Mouse (Mus musculus) MEL (cell line): ENCODE data around the gene Gabbr2. TPM values are rescaled to one million over a fixed set of nuclear protein-coding genes. Genes with fewer than 3 reads are reported as not detected.

Experiments
- DNase-seq: peaks from one replicate; pipeline ENCODE4 v3.0.0; 2011; ENCODE audit warnings: low read depth, low spot score
- H3K27ac ChIP-seq: 2 replicates; pipeline ENCODE4 v1.5.1; 2012; ENCODE audit warnings: low read depth, mild to moderate bottlenecking, control low read depth, low read length, moderate library complexity; ENCODE audit not compliant: control insufficient read depth
- H3K27me3 ChIP-seq, 2 experiments: fragments of 150-350 bp in 1 of 2; sonication (generic) in 1 of 2; 2 replicates each; pipeline ENCODE4 v1.6.1; 2012; ENCODE audit warnings: low read length in 2 of 2, mild to moderate bottlenecking in 2 of 2, improper control_type of control experiment in 1 of 2, moderate library complexity in 1 of 2; ENCODE audit not compliant: insufficient read depth in 2 of 2, control insufficient read depth in 1 of 2
- H3K36me3 ChIP-seq, 2 experiments: 2 replicates each; pipeline ENCODE4 v1.6.1; 2012 to 2014; ENCODE audit warnings: low read length in 2 of 2, improper control_type of control experiment in 1 of 2, inconsistent platforms in 1 of 2, mild to moderate bottlenecking in 1 of 2; ENCODE audit not compliant: insufficient read depth in 2 of 2, control insufficient read depth in 1 of 2
- H3K4me1 ChIP-seq, 2 experiments: fragments of 150-350 bp in 1 of 2; sonication (generic) in 1 of 2; 2 replicates each; pipeline ENCODE4 v1.6.1; 2012; ENCODE audit warnings: low read length in 2 of 2, improper control_type of control experiment in 1 of 2, mild to moderate bottlenecking in 1 of 2; ENCODE audit not compliant: insufficient read depth in 2 of 2, control insufficient read depth in 1 of 2
- H3K4me3 ChIP-seq, 2 experiments: fragments of 150-350 bp in 1 of 2; sonication (generic) in 1 of 2; 2 replicates each; pipeline ENCODE4 v1.5.1; 2012; ENCODE audit warnings: low read depth in 2 of 2, low read length in 2 of 2, mild to moderate bottlenecking in 2 of 2, moderate library complexity in 2 of 2, control low read depth in 1 of 2, improper control_type of control experiment in 1 of 2; ENCODE audit not compliant: control insufficient read depth in 1 of 2, insufficient read depth in 1 of 2
- H3K79me2 ChIP-seq: 2 replicates; pipeline ENCODE4 v1.6.1; 2012; ENCODE audit warnings: mild to moderate bottlenecking, low read length, moderate library complexity; ENCODE audit not compliant: control insufficient read depth, poor library complexity, insufficient read depth
- H3K9ac ChIP-seq: 2 replicates; pipeline ENCODE4 v1.6.1; 2012; ENCODE audit warnings: low read depth, mild to moderate bottlenecking, control low read depth, low read length, moderate library complexity; ENCODE audit not compliant: control insufficient read depth, poor library complexity, severe bottlenecking
- H3K9me3 ChIP-seq: fragments of 150-350 bp; sonication (generic); replicated peaks from 2 replicates; pipeline ENCODE4 v1.6.1; 2012; ENCODE audit warnings: mild to moderate bottlenecking, low read length, improper control_type of control experiment, moderate library complexity; ENCODE audit not compliant: insufficient read depth
- CHD1 ChIP-seq: IDR thresholded peaks from 2 replicates; pipeline ENCODE4 v1.6.1; 2012; ENCODE audit warnings: low read depth, mild to moderate bottlenecking, inconsistent platforms, low read length, improper control_type of control experiment
- CTCF ChIP-seq, 3 experiments: IDR thresholded peaks in 2 of 3; conservative IDR thresholded peaks in 1 of 3; 2 replicates each; pipeline ENCODE4 v1.5.1; 2011 to 2012; ENCODE audit warnings: low read length in 3 of 3, low read depth in 2 of 3, mild to moderate bottlenecking in 2 of 3, improper control_type of control experiment in 1 of 3, inconsistent platforms in 1 of 3, mixed read lengths in 1 of 3, moderate library complexity in 1 of 3; ENCODE audit not compliant: control insufficient read depth in 1 of 3, insufficient read depth in 1 of 3, poor library complexity in 1 of 3, severe bottlenecking in 1 of 3
- E2F4 ChIP-seq: IDR thresholded peaks from 2 replicates; pipeline ENCODE4 v1.6.1; 2011; ENCODE audit warnings: low read depth, low read length, improper control_type of control experiment, borderline replicate concordance
- ELF1 ChIP-seq: IDR thresholded peaks from 2 replicates; pipeline ENCODE4 v1.6.1; 2014; ENCODE audit warnings: low read depth, mild to moderate bottlenecking, inconsistent platforms, low read length, improper control_type of control experiment, moderate library complexity
- EP300 ChIP-seq, 2 experiments: IDR thresholded peaks; 2 replicates each; pipeline ENCODE4 v1.6.1; 2011; ENCODE audit warnings: improper control_type of control experiment in 2 of 2, low read length in 2 of 2, low read depth in 1 of 2, mild to moderate bottlenecking in 1 of 2
- ETS1 ChIP-seq: IDR thresholded peaks from 2 replicates; pipeline ENCODE4 v1.6.1; 2012; ENCODE audit warnings: low read depth, mild to moderate bottlenecking, inconsistent platforms, low read length, improper control_type of control experiment, moderate library complexity
- GABPA ChIP-seq: IDR thresholded peaks from 2 replicates; pipeline ENCODE4 v1.6.1; 2012; ENCODE audit warnings: low read depth, mild to moderate bottlenecking, inconsistent platforms, low read length, improper control_type of control experiment, moderate library complexity
- KAT2A ChIP-seq: conservative IDR thresholded peaks from 2 replicates; pipeline ENCODE4 v1.6.1; 2012; ENCODE audit warnings: low read depth, low read length, improper control_type of control experiment, inconsistent platforms
- MAFK ChIP-seq: IDR thresholded peaks from 2 replicates; pipeline ENCODE4 v1.6.1; 2011; ENCODE audit warnings: low read depth, mild to moderate bottlenecking, low read length, improper control_type of control experiment, borderline replicate concordance
- MAZ ChIP-seq: IDR thresholded peaks from 2 replicates; pipeline ENCODE4 v1.6.1; 2012; ENCODE audit warnings: low read depth, mild to moderate bottlenecking, inconsistent platforms, low read length, improper control_type of control experiment
- MXI1 ChIP-seq: IDR thresholded peaks from 2 replicates; pipeline ENCODE4 v1.6.1; 2011; ENCODE audit warnings: mild to moderate bottlenecking, low read depth, low read length, improper control_type of control experiment
- MYB ChIP-seq: IDR thresholded peaks from 2 replicates; pipeline ENCODE4 v1.6.1; 2011; ENCODE audit warnings: mild to moderate bottlenecking, low read depth, low read length, improper control_type of control experiment
- NELFE ChIP-seq: IDR thresholded peaks from 2 replicates; pipeline ENCODE4 v1.6.1; 2011; ENCODE audit warnings: low read depth, low read length, improper control_type of control experiment
- POLR2A ChIP-seq, 2 experiments: IDR thresholded peaks; 2 replicates each; pipeline ENCODE4 v1.6.1; 2011 to 2012; ENCODE audit warnings: low read length in 2 of 2, mild to moderate bottlenecking in 2 of 2, control low read depth in 1 of 2, improper control_type of control experiment in 1 of 2, low read depth in 1 of 2, moderate library complexity in 1 of 2; ENCODE audit not compliant: control insufficient read depth in 1 of 2, insufficient read depth in 1 of 2, poor library complexity in 1 of 2
- POLR2AphosphoS5 ChIP-seq: IDR thresholded peaks from 2 replicates; pipeline ENCODE4 v1.6.1; 2012; ENCODE audit warnings: low read depth, borderline replicate concordance, mild to moderate bottlenecking, inconsistent platforms, low read length, moderate library complexity, mixed read lengths
- RAD21 ChIP-seq: IDR thresholded peaks from 2 replicates; pipeline ENCODE4 v1.6.1; 2011; ENCODE audit warnings: mild to moderate bottlenecking, low read depth, low read length, improper control_type of control experiment
- TAL1 ChIP-seq: IDR thresholded peaks from 2 replicates; pipeline ENCODE4 v1.6.1; 2012; ENCODE audit warnings: mild to moderate bottlenecking, inconsistent platforms, low read length, moderate library complexity, mixed read lengths
- TCF12 ChIP-seq: IDR thresholded peaks from 2 replicates; pipeline ENCODE4 v1.6.1; 2014; ENCODE audit warnings: low read depth, mild to moderate bottlenecking, inconsistent platforms, low read length, improper control_type of control experiment, moderate library complexity
- USF1 ChIP-seq: IDR thresholded peaks from 2 replicates; pipeline ENCODE4 v1.6.1; 2014; ENCODE audit warnings: low read depth, mild to moderate bottlenecking, inconsistent platforms, low read length, improper control_type of control experiment, moderate library complexity
- ZKSCAN1 ChIP-seq: IDR thresholded peaks from 2 replicates; pipeline ENCODE4 v1.6.1; 2012; ENCODE audit warnings: low read depth, mild to moderate bottlenecking, inconsistent platforms, low read length, improper control_type of control experiment, moderate library complexity
- ZMIZ1 ChIP-seq: IDR thresholded peaks from 2 replicates; pipeline ENCODE4 v1.6.1; 2012; ENCODE audit warnings: low read depth, mild to moderate bottlenecking, inconsistent platforms, low read length, improper control_type of control experiment, moderate library complexity
- ZNF384 ChIP-seq: IDR thresholded peaks from 2 replicates; pipeline ENCODE4 v1.6.1; 2012; ENCODE audit warnings: low read depth, mild to moderate bottlenecking, inconsistent platforms, low read length, improper control_type of control experiment
- polyA plus RNA-seq, 2 experiments: library from polyadenylated mRNA; stranded (reverse) in 1 of 2; unstranded in 1 of 2; fragments of >175 nt in 1 of 2; fragments of >200 nt in 1 of 2; gene quantifications; 2 replicates each; pipeline versions ENCODE4 v1.2.1 to v1.2.4; 2012; ENCODE audit warnings: low replicate concordance in 2 of 2, low read depth in 1 of 2; ENCODE audit not compliant: insufficient read length in 2 of 2, insufficient read depth in 1 of 2, missing spikeins in 1 of 2
- total RNA-seq: library from RNA; depleted of rRNA; stranded (reverse); fragments of 300-350 nt; gene quantifications from 2 replicates; pipeline ENCODE4 v1.2.3, GENCODE M21; 2012

Gene Gabbr2
- total and polyA plus RNA-seq, 3 experiments: not detected

- TF ChIP-seq TCF12: no peak
- TF ChIP-seq CTCF (IDR thresholded peaks at IDR 0.05 in 2 of 3, conservative IDR thresholded peaks at IDR 0.05 in 1 of 3; ENCODE audit: control insufficient read depth in 1 of 3, insufficient read depth in 1 of 3, low read depth in 2 of 3, low read length in 3 of 3, poor library complexity in 1 of 3, severe bottlenecking in 1 of 3): no peak
- no peak for TF ChIP-seq MXI1
- TF ChIP-seq MAZ: no peak
- no peak for TF ChIP-seq NELFE
- TF ChIP-seq ZMIZ1: no peak
- no peak for TF ChIP-seq EP300 (IDR thresholded peaks at IDR 0.05; ENCODE audit: low read depth in 1 of 2, low read length in 2 of 2)
- TF ChIP-seq, all 39 proteins: peak for 0
- no peaks in the 10 kb centered on the region for H3K9me3 ChIP-seq
- H3K79me2 ChIP-seq: no peaks in the 10 kb centered on the region
- H3K9ac ChIP-seq: no peak overlapping the region
- DNase-seq: no peak
- H3K4me1 ChIP-seq: peaks cover 0 to 11% of the 10 kb centered on the region in 2 experiments; a peak in 2 of 4 replicates
- no peaks in the 10 kb centered on the region for H3K36me3 ChIP-seq
- H3K27ac ChIP-seq: no peak overlapping the region
- H3K27me3 ChIP-seq: no peaks in the 10 kb centered on the region
- H3K4me3 ChIP-seq: no peak overlapping the region
Measured at GRCm38 (mm10) chr4:46869380-46869779, 122.3 kb downstream of the Gabbr2 start.

- Histone ChIP-seq H3K9me3 (no peaks in the 10 kb centered on the region), H3K27ac (no peak overlapping the region), H3K9ac (no peak overlapping the region), H3K4me1 (peaks cover 0 to 11% of the 10 kb centered on the region in 2 experiments; a peak in 2 of 4 replicates), H3K27me3 (no peaks in the 10 kb centered on the region), H3K79me2 (no peaks in the 10 kb centered on the region), H3K36me3 (no peaks in the 10 kb centered on the region), H3K4me3 (no peak overlapping the region)
- DNase-seq: no peak
- TF ChIP-seq TAL1: no peak
- TF ChIP-seq USF1: no peak
- no peak for TF ChIP-seq E2F4
- no peak for TF ChIP-seq MAFK
- TF ChIP-seq ELF1: no peak
- no peak for TF ChIP-seq CHD1
- TF ChIP-seq POLR2A (IDR thresholded peaks at IDR 0.05; ENCODE audit: control insufficient read depth in 1 of 2, insufficient read depth in 1 of 2, low read depth in 1 of 2, low read length in 2 of 2, poor library complexity in 1 of 2): no peak
- TF ChIP-seq GABPA: no peak
- no peak for TF ChIP-seq NELFE
- no peak for TF ChIP-seq ZKSCAN1
- no peak for TF ChIP-seq ZNF384
- no peak for TF ChIP-seq ETS1
- TF ChIP-seq KAT2A: no peak
- TF ChIP-seq EP300 (IDR thresholded peaks at IDR 0.05; ENCODE audit: low read depth in 1 of 2, low read length in 2 of 2): no peak
- no peak for TF ChIP-seq POLR2AphosphoS5
- no peak for TF ChIP-seq MYB
- no peak for TF ChIP-seq RAD21
Measured at GRCm38 (mm10) chr4:46868921-46869320, 122.8 kb downstream of the Gabbr2 start.
